Mouse (Mus musculus): ENCODE data around the gene Col3a1.

The Col3a1 gene

GRCm38 (mm10) chr1:45311388-45311787 is at the start of gene Col3a1:
Gene Col3a1, plus strand, starts transcription at chr1:45311538.
- DNase-seq = peak; percentile 27

GRCm38 (mm10) chr1:45269421-45269820 is 41.9 kb upstream of the Col3a1 start:
- no peak for DNase-seq

GRCm38 (mm10) chr1:45276006-45276539 is 35.3 kb upstream of the Col3a1 start:
- DNase-seq = peak; percentile 64

GRCm38 (mm10) chr1:45287954-45288353 is 23.4 kb upstream of the Col3a1 start:
- no peak for DNase-seq

- DNase-seq = peak; percentile 21
Measured at GRCm38 (mm10) chr1:45290037-45290436, 21.3 kb upstream of the Col3a1 start.

- no peak for DNase-seq
Measured at GRCm38 (mm10) chr1:45299394-45300119, 11.8 kb upstream of the Col3a1 start.

GRCm38 (mm10) chr1:45304273-45304672 is 7.1 kb upstream of the Col3a1 start:
- DNase-seq = peak; percentile 35

- DNase-seq = no peak
Measured at GRCm38 (mm10) chr1:45309015-45309414, 2.3 kb upstream of the Col3a1 start.

GRCm38 (mm10) chr1:45311962-45312361 is 624 bp downstream of the Col3a1 start:
- peak; percentile 17 for DNase-seq

GRCm38 (mm10) chr1:45312870-45313269 is 1.5 kb downstream of the Col3a1 start:
- DNase-seq = peak; percentile 33

- DNase-seq = peak; percentile 55
Measured at GRCm38 (mm10) chr1:45313696-45314295, 2.5 kb downstream of the Col3a1 start.

- DNase-seq = no peak
Measured at GRCm38 (mm10) chr1:45315767-45316528, 4.6 kb downstream of the Col3a1 start.

GRCm38 (mm10) chr1:45318241-45318640 is 6.9 kb downstream of the Col3a1 start:
- DNase-seq = no peak

- DNase-seq = no peak
Measured at GRCm38 (mm10) chr1:45320861-45321260, 9.5 kb downstream of the Col3a1 start.

GRCm38 (mm10) chr1:45329149-45329548 is 17.8 kb downstream of the Col3a1 start:
- DNase-seq = no peak

- DNase-seq = peak; percentile 59
Measured at GRCm38 (mm10) chr1:45355944-45356343, 44.6 kb downstream of the Col3a1 start.

GRCm38 (mm10) chr1:45358020-45358419 is 46.7 kb downstream of the Col3a1 start:
- no peak for DNase-seq

- DNase-seq = no peak
Measured at GRCm38 (mm10) chr1:45359147-45359546, 47.8 kb downstream of the Col3a1 start.

- DNase-seq = no peak
Measured at GRCm38 (mm10) chr1:45359673-45360072, 48.3 kb downstream of the Col3a1 start.

- no peak for DNase-seq
Measured at GRCm38 (mm10) chr1:45363274-45363673, 51.9 kb downstream of the Col3a1 start.

- DNase-seq = no peak
Measured at GRCm38 (mm10) chr1:45365427-45365826, 54.1 kb downstream of the Col3a1 start.

- DNase-seq = peak; percentile 49
Measured at GRCm38 (mm10) chr1:45379992-45380690, 68.8 kb downstream of the Col3a1 start.

GRCm38 (mm10) chr1:45381866-45382265 is 70.5 kb downstream of the Col3a1 start:
- peak; percentile 42 for DNase-seq

Data from lung, postnatal 36 days (tissue).